Mouse (Mus musculus) hindbrain, embryonic 16.5 days (tissue): ENCODE results near the gene Setd6. TPM values are rescaled to one million over a fixed set of nuclear protein-coding genes. Genes with fewer than 3 reads are reported as not detected.

ENCODE experiments used
- ATAC-seq: fragments of 200-750 bp; cut with Nextera tagmentation; 2 replicates; pipeline ENCODE4 v1.8.0; 2017; ENCODE audit warnings: moderate TSS enrichment, moderate library complexity
- H3K27ac ChIP-seq: fragments of 300-500 bp; sonication (generic); 2 replicates; pipeline ENCODE4 v1.5.1; 2014; ENCODE audit warnings: low read depth, mild to moderate bottlenecking, control low read depth, low read length, moderate library complexity
- H3K27me3 ChIP-seq: fragments of 300-500 bp; sonication (generic); replicated peaks from 2 replicates; pipeline ENCODE4 v1.6.1; 2014; ENCODE audit warnings: low read length; ENCODE audit not compliant: control insufficient read depth, insufficient read depth
- H3K36me3 ChIP-seq: fragments of 300-500 bp; sonication (generic); 2 replicates; pipeline ENCODE4 v1.6.1; 2014; ENCODE audit warnings: mild to moderate bottlenecking, low read length, moderate library complexity, mixed read lengths; ENCODE audit not compliant: control insufficient read depth, insufficient read depth
- H3K4me1 ChIP-seq: fragments of 300-500 bp; sonication (generic); 2 replicates; pipeline ENCODE4 v1.6.1; 2014; ENCODE audit warnings: low read depth, low read length; ENCODE audit not compliant: control insufficient read depth, insufficient read depth
- H3K4me2 ChIP-seq: fragments of 300-500 bp; sonication (generic); 2 replicates; pipeline ENCODE4 v1.6.1; 2014; ENCODE audit warnings: mild to moderate bottlenecking, low read length, control low read depth, moderate library complexity
- H3K4me3 ChIP-seq: fragments of 300-500 bp; sonication (generic); 2 replicates; pipeline ENCODE4 v1.5.1; 2014; ENCODE audit warnings: mild to moderate bottlenecking, low read length, control low read depth, moderate library complexity
- H3K9ac ChIP-seq: fragments of 300-500 bp; sonication (generic); 2 replicates; pipeline ENCODE4 v1.6.1; 2014; ENCODE audit warnings: low read depth, mild to moderate bottlenecking, control low read depth, low read length, moderate library complexity
- H3K9me3 ChIP-seq: fragments of 300-500 bp; sonication (generic); 2 replicates; pipeline ENCODE4 v1.6.1; 2014; ENCODE audit warnings: mild to moderate bottlenecking, low read length, moderate library complexity; ENCODE audit not compliant: control insufficient read depth
- WGBS: fragments of 180-500 bp; shearing (Covaris S2); extraction: QIAGEN DNeasy Blood & Tissue Kit; methylation state at CpG from one replicate; pipeline ENCODE4 v1.1.7; 2014; 5-methylcytosine and 5-hydroxymethylcytosine counted together
- polyA plus RNA-seq: library from polyadenylated mRNA; unstranded; fragments of >200 nt; fragmentation: Nextera tagmentation; extraction: Ambion mirVana; gene quantifications from 2 replicates; pipeline ENCODE4 v1.2.1, GENCODE M21; 2015

The Setd6 gene
- 28.0 and 30.6 TPM in 2 replicates for polyA plus RNA-seq

GRCm38 (mm10) chr8:95715676-95716531 lies at the start of gene Setd6:
Setd6 (plus strand) TSS chr8:95715881.
- WGBS: under 1% methylated on average over 70 of the region's 79 CpGs
- Histone ChIP-seq H3K9ac (peak within 1 kb of the TSS; percentile 93), H3K27me3 (no peaks in the 10 kb centered on the region), H3K36me3 (peaks cover 26% of the 10 kb centered on the region), H3K4me2 (peak within 1 kb of the TSS; percentile 96), H3K27ac (peak within 1 kb of the TSS; percentile 83), H3K9me3 (no peaks in the 10 kb centered on the region), H3K4me3 (peak within 1 kb of the TSS; percentile 92), H3K4me1 (peaks cover 12% of the 10 kb centered on the region)
- peak; percentile 90 for ATAC-seq

DNA sequence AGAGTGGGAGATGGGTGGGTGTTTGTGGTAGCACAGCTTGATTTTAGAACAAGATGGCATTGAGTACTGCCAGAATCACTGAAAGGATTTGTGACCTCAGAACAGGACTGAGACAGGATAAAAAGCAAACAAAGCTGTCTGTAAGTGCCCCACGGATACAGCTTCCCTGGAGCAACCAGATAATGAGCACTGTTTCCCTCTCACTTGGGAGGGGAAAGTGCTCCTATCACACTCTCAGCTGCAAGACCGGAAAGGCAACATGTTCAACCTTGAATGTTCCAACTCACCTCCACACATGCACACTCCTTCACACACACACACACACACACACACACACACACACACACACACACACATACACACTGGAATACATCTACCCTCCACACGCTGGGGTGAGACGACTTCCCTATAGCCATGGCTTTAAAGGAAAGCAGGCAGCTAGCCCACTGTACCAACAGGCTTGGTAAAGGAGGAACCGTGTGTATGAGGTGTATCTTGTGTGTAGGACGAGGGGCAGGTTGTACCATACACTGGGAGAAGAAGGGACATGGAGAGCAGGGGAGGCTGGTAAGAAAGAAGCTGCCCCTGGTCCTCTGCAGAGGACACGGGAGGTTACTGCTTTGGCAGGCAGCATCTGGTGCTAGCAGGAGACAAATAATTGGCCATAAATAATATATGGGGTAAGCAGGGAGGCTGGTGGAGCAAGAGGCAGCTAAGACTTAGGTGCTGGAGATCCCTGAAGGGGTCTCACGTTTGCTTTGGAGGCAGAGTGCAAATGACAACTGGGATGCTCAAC lies 47.3 kb upstream of the Setd6 start:
- Histone ChIP-seq H3K4me3 (no peak overlapping the region), H3K9ac (no peak overlapping the region), H3K27ac (no peak overlapping the region), H3K9me3 (no peaks in the 10 kb centered on the region), H3K4me2 (no peak overlapping the region), H3K36me3 (no peaks in the 10 kb centered on the region), H3K4me1 (no peaks in the 10 kb centered on the region), H3K27me3 (no peaks in the 10 kb centered on the region)
- ATAC-seq: no peak
- WGBS: 62% methylated on average over 8 of the region's 8 CpGs

DNA sequence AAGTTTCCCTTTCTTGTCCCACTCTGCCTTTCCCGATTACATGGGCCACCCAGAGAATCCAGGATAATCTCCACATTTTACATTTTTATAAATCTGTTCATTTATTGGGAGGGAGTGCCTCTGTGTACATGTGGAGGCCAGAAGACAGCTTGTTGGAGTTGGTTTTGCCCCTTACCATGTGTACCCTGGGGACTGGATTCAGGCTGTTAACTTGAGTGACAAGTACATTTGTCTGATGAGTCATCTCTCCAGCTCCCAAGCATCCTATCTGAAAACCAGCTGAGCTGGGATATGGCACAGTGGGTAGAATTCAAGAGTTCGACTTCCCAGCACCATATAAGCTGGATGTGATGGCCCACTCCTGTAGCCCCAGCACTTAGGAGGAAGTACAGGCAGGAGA lies 45.7 kb upstream of the Setd6 start:
- Histone ChIP-seq H3K9ac (no peak overlapping the region), H3K36me3 (no peaks in the 10 kb centered on the region), H3K27me3 (no peaks in the 10 kb centered on the region), H3K9me3 (no peaks in the 10 kb centered on the region), H3K27ac (no peak overlapping the region), H3K4me3 (no peak overlapping the region), H3K4me2 (no peak overlapping the region), H3K4me1 (no peaks in the 10 kb centered on the region)
- WGBS: 88% methylated on average over 2 of the region's 2 CpGs
- no peak for ATAC-seq

- 89% methylated on average over 6 of the region's 6 CpGs for WGBS
- no peaks in the 10 kb centered on the region; the same call in 1 of the 2 replicates for H3K27me3 ChIP-seq
- H3K9me3 ChIP-seq: no peaks in the 10 kb centered on the region
- H3K27ac ChIP-seq: no peak overlapping the region
- no peaks in the 10 kb centered on the region for H3K36me3 ChIP-seq
- ATAC-seq: no peak
- no peak overlapping the region for H3K4me3 ChIP-seq
- H3K9ac ChIP-seq: no peak overlapping the region
- H3K4me1 ChIP-seq: no peaks in the 10 kb centered on the region
- no peak overlapping the region for H3K4me2 ChIP-seq
Measured at GRCm38 (mm10) chr8:95671861-95672260, 43.8 kb upstream of the Setd6 start.

DNA sequence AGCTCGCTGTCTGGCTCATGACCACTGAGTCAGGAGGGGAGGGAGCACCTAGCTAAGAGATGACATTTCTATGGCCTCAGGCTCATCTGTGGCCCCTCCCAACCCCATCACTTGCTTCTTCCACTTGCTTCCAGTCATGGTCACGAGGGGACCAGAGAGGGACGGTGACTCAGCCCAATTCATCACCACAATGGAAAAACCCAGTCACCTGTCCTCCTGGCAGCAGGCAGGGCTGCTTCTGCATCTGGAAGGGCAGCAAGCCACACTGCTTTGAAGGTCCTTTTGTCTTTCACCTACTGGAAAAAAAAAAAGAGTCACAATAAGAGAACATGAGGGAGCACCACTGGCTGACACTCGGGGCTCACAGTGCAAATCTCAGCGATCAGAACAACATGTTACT lies 42.9 kb upstream of the Setd6 start:
- ATAC-seq: no peak

DNA sequence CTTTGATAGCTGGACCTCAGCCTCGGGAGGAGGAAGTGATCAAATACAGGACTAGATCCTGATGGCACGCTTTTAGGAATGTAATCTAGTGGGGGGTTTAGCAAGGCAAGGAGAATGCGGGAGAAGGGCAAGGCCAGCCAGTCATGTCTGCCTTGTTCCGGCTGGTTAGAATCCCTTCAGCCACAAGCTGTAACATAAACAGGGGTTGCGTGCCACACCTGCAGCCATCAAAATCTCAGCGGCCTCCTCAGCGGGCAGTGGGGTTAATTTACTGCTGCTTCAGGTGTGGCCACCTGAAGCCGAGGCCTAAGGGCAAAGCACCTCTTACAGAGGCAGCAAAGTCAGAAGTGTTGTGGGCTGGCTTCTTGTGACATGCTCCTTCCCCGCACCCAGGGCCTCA lies 39.0 kb upstream of the Setd6 start, which contains the start of gene Ndrg4:
TSS of gene Ndrg4 (plus strand) at position 350 of the 400 bp plus-strand sequence.
- peak within 1 kb of the TSS; percentile 82 for H3K4me2 ChIP-seq
- no peaks in the 10 kb centered on the region for H3K36me3 ChIP-seq
- H3K9ac ChIP-seq: peak within 1 kb of the TSS; percentile 85
- H3K4me1 ChIP-seq: peaks cover 14% of the 10 kb centered on the region; the same call in 1 of the 2 replicates
- H3K9me3 ChIP-seq: no peaks in the 10 kb centered on the region
- WGBS: 59% methylated on average over 9 of the region's 9 CpGs
- ATAC-seq: no peak
- no peaks in the 10 kb centered on the region; the same call in 1 of the 2 replicates for H3K27me3 ChIP-seq
- peak within 1 kb of the TSS; percentile 69 for H3K27ac ChIP-seq
- peak within 1 kb of the TSS; percentile 73 for H3K4me3 ChIP-seq

More for the DNA sequence above, 42.9 kb upstream of the Setd6 start:
- Histone ChIP-seq H3K4me3 (no peak overlapping the region), H3K27ac (no peak overlapping the region), H3K36me3 (no peaks in the 10 kb centered on the region), H3K9me3 (no peaks in the 10 kb centered on the region), H3K4me1 (0 out of 2 replicates have a peak, but pooled peaks cover 4% of the 10 kb centered on the region), H3K27me3 (no peaks in the 10 kb centered on the region; the same call in 1 of the 2 replicates), H3K9ac (no peak overlapping the region), H3K4me2 (no peak overlapping the region)
- 81% methylated on average over 5 of the region's 5 CpGs for WGBS

- Histone ChIP-seq H3K36me3 (no peaks in the 10 kb centered on the region), H3K4me2 (peak overlapping the region; percentile 82), H3K9ac (peak overlapping the region; percentile 85), H3K27ac (peak overlapping the region; percentile 69), H3K4me1 (peaks cover 14% of the 10 kb centered on the region; the same call in 1 of the 2 replicates), H3K27me3 (no peaks in the 10 kb centered on the region; the same call in 1 of the 2 replicates), H3K9me3 (no peaks in the 10 kb centered on the region), H3K4me3 (peak overlapping the region; percentile 73)
- 0% methylated on average over 15 of the region's 48 CpGs for WGBS
- ATAC-seq: peak; percentile 60
Measured at GRCm38 (mm10) chr8:95677591-95678023, 38.1 kb upstream of the Setd6 start.

GRCm38 (mm10) chr8:95678024-95678611 lies 37.6 kb upstream of the Setd6 start:
- peak overlapping the region; percentile 73 for H3K4me3 ChIP-seq
- H3K27ac ChIP-seq: peak overlapping the region; percentile 69
- WGBS: under 1% methylated on average over 48 of the region's 70 CpGs
- H3K4me2 ChIP-seq: peak overlapping the region; percentile 82
- H3K9ac ChIP-seq: peak overlapping the region; percentile 85
- H3K4me1 ChIP-seq: peaks cover 14% of the 10 kb centered on the region; the same call in 1 of the 2 replicates
- peak; percentile 57 for ATAC-seq
- no peaks in the 10 kb centered on the region; the same call in 1 of the 2 replicates for H3K27me3 ChIP-seq
- no peaks in the 10 kb centered on the region for H3K9me3 ChIP-seq
- no peaks in the 10 kb centered on the region for H3K36me3 ChIP-seq
